Mouse (Mus musculus) spleen, adult 10 weeks (tissue): ENCODE results near the gene Tspan5. TPM values are rescaled to one million over a fixed set of nuclear protein-coding genes. Genes with fewer than 3 reads are reported as not detected.

ENCODE experiments used
- polyA plus RNA-seq: library from polyadenylated mRNA; stranded (reverse); fragments of 350-450 nt; fragmentation: Illumina TruSeq; extraction: RNeasy Lipid Tissue Mini Kit (QIAGEN cat#74804); gene quantifications from one replicate; pipeline ENCODE4 v1.2.3, GENCODE M21; 2015; ENCODE audit warnings: low replicate concordance; ENCODE audit not compliant: insufficient read depth

Tspan5 gene
- polyA plus RNA-seq, result 10.8 TPM

DNA sequence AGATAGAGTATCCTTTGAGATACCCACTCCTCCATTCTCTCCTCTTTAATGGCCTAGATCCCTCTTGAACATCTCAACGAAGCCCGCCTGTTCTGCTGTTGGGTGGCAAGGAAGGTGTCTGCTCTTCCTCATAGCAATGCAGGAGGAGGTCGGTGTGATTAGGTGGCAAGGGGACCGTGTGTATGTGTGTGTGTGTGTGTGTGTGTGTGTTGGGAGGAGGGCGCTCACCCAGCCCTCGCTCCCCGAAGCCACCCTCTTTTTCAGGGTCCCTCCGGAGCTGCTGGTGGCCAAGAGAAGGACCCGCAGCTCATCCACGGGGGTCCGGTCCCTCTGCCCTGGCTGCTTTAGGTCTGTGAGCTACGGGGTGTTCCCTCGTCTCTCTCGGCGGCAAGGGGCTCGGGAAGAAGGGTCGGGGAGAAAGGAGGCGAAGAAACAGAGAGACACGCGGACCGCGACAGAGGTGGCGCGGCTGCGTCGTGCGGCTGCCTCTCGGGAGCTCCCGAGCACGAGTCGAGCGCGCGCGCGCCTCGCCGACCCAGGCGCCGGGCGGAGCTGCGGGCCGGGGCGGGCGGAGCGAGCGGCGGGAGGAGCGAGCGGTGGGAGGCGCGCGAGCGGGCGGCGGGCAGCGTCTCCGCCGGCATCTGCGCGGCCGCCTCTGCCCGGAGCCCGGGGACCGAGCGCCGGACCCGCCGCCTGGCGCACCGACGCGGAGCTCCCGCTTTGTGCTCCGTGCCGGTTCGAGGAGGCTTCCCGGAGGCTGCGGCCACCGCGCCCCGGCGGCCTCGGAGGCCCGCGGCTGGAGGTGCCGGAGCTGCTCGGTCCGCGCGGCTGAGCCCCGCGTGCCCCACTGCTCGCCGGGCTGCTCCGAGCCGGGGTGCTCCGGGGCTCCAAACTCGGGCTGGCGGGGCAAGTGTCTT lies at the start of gene Tspan5:
TSS of gene Tspan5 (plus strand) at position 547 of the 917 bp plus-strand sequence.

Other genes starting within 250 kb of the Tspan5 start
- gene Eif4e, start 216.0 kb upstream of the Tspan5 start, polyA plus RNA-seq, result 174 TPM